Mouse (Mus musculus) spleen, adult 2 months (tissue): ENCODE data around the gene Olfr1209. TPM values are rescaled to one million over a fixed set of nuclear protein-coding genes. Genes with fewer than 3 reads are reported as not detected.

Source experiments
- DNase-seq, 2 experiments: peaks; one replicate each; pipeline versions ENCODE4 v3.0.0 to v3.0.0-alpha.2; 2012 to 2021; ENCODE audit warnings: low spot score in 2 of 2, low read depth in 1 of 2
- H3K27ac ChIP-seq: fragments of 200-500 bp; 2 replicates; pipeline ENCODE4 v1.5.1; 2012; ENCODE audit warnings: low read length, inconsistent platforms; ENCODE audit not compliant: insufficient read depth
- H3K27me3 ChIP-seq: fragments of 200-500 bp; 2 replicates; pipeline ENCODE4 v1.6.1; 2012; ENCODE audit warnings: mild to moderate bottlenecking, moderate library complexity, low read length, inconsistent platforms; ENCODE audit not compliant: control insufficient read depth, insufficient read depth
- H3K36me3 ChIP-seq: fragments of 200-500 bp; 2 replicates; pipeline ENCODE4 v1.6.1; 2012; ENCODE audit warnings: mild to moderate bottlenecking, low read length, inconsistent platforms; ENCODE audit not compliant: control insufficient read depth, insufficient read depth
- H3K4me1 ChIP-seq: fragments of 200-500 bp; 2 replicates; pipeline ENCODE4 v1.6.1; 2011; ENCODE audit warnings: inconsistent platforms; ENCODE audit not compliant: control insufficient read depth, insufficient read depth, insufficient read length
- H3K4me3 ChIP-seq: fragments of 200-500 bp; 2 replicates; pipeline ENCODE4 v1.5.1; 2011; ENCODE audit warnings: mild to moderate bottlenecking, inconsistent platforms; ENCODE audit not compliant: insufficient read depth, insufficient read length; ENCODE audit errors: extremely low read depth
- CTCF ChIP-seq: fragments of 200-500 bp; IDR thresholded peaks from 2 replicates; pipeline ENCODE4 v1.5.1; 2011; ENCODE audit warnings: mild to moderate bottlenecking, inconsistent platforms; ENCODE audit not compliant: insufficient read depth, insufficient read length, insufficient replicate concordance; ENCODE audit errors: extremely low read depth
- POLR2A ChIP-seq: fragments of 200-500 bp; IDR thresholded peaks from 2 replicates; pipeline ENCODE4 v1.6.1; 2011; ENCODE audit warnings: low read depth, low read length, inconsistent platforms
- WGBS: fragments of 180-500 bp; shearing (Covaris S2); methylation state at CpG from one replicate; pipeline ENCODE4 v1.1.7; 2018; 5-methylcytosine and 5-hydroxymethylcytosine counted together
- polyA plus RNA-seq: library from polyadenylated mRNA; depleted of rRNA; stranded (reverse); fragments of >200 nt; gene quantifications from 2 replicates; pipeline ENCODE4 v1.2.3, GENCODE M21; 2012; rRNA removed

Olfr1209 gene
- not detected in 2 replicates for polyA plus RNA-seq

GRCm38 (mm10) chr2:88915057-88915456 is at the start of gene Olfr1209:
Gene Olfr1209, minus strand, starts transcription at chr2:88915157.
- TF ChIP-seq CTCF (no peak), POLR2A (no peak)
- Histone ChIP-seq H3K27me3 (no peaks in the 10 kb centered on the region), H3K36me3 (no peaks in the 10 kb centered on the region), H3K4me3 (no peak within 1 kb of the TSS), H3K27ac (no peak within 1 kb of the TSS), H3K4me1 (no peaks in the 10 kb centered on the region)
- DNase-seq, result no peak
- WGBS, result 89% methylated on average over 3 of the region's 3 CpGs

- Histone ChIP-seq H3K4me1 (no peaks in the 10 kb centered on the region), H3K4me3 (no peak within 1 kb of the TSS), H3K27ac (no peak within 1 kb of the TSS), H3K36me3 (no peaks in the 10 kb centered on the region), H3K27me3 (no peaks in the 10 kb centered on the region)
- TF ChIP-seq POLR2A (no peak), CTCF (no peak)
- DNase-seq, result no peak
Observed at GRCm38 (mm10) chr2:88953669-88954068, 38.7 kb upstream of the Olfr1209 start, which contains the start of gene Olfr1212. Gene Olfr1212, plus strand, starts transcription at chr2:88953969.

GRCm38 (mm10) chr2:88938011-88938410 is 23.1 kb upstream of the Olfr1209 start, which contains the start of gene Olfr1211:
Gene Olfr1211, minus strand, starts transcription at chr2:88938111.
- no peaks in the 10 kb centered on the region for H3K36me3 ChIP-seq
- no peak for DNase-seq
- TF ChIP-seq CTCF (no peak), POLR2A (no peak)
- no peaks in the 10 kb centered on the region for H3K27me3 ChIP-seq
- H3K4me3 ChIP-seq, result no peak within 1 kb of the TSS
- no peaks in the 10 kb centered on the region for H3K4me1 ChIP-seq
- WGBS, result 90% methylated on average over 1 of the region's 1 CpGs
- H3K27ac ChIP-seq, result no peak within 1 kb of the TSS

- no peaks in the 10 kb centered on the region for H3K4me1 ChIP-seq
- no peak for TF ChIP-seq CTCF
- no peak for TF ChIP-seq POLR2A
- no peak within 1 kb of the TSS for H3K27ac ChIP-seq
- DNase-seq, result no peak
- no peaks in the 10 kb centered on the region for H3K36me3 ChIP-seq
- H3K4me3 ChIP-seq, result no peak within 1 kb of the TSS
- H3K27me3 ChIP-seq, result no peaks in the 10 kb centered on the region
Observed at GRCm38 (mm10) chr2:88902211-88902610, 12.7 kb downstream of the Olfr1209 start, which contains the start of gene Olfr1208. Gene Olfr1208, minus strand, starts transcription at chr2:88902311.

GRCm38 (mm10) chr2:88862931-88863330 is 52.0 kb downstream of the Olfr1209 start, which contains the start of gene Olfr1206:
Gene Olfr1206, plus strand, starts transcription at chr2:88863231.
- no peak within 1 kb of the TSS for H3K27ac ChIP-seq
- 89% methylated on average over 2 of the region's 2 CpGs for WGBS
- DNase-seq, result no peak
- no peak within 1 kb of the TSS for H3K4me3 ChIP-seq
- no peaks in the 10 kb centered on the region for H3K27me3 ChIP-seq
- TF ChIP-seq POLR2A, result no peak
- TF ChIP-seq CTCF, result no peak
- H3K36me3 ChIP-seq, result no peaks in the 10 kb centered on the region
- no peaks in the 10 kb centered on the region for H3K4me1 ChIP-seq

Other genes starting within 250 kb of the Olfr1209 start
- not detected in 2 replicates for gene Olfr1193, start 239.5 kb downstream of the Olfr1209 start, polyA plus RNA-seq
- not detected in 2 replicates for gene Olfr1195, start 226.0 kb downstream of the Olfr1209 start, polyA plus RNA-seq
- not detected in 2 replicates for gene Olfr1196, start 210.6 kb downstream of the Olfr1209 start, polyA plus RNA-seq
- not detected in 2 replicates for gene Olfr1197, start 182.8 kb downstream of the Olfr1209 start, polyA plus RNA-seq
- gene Olfr1198, start 163.8 kb downstream of the Olfr1209 start, polyA plus RNA-seq, result not detected in 2 replicates
- gene Olfr1199, start 154.7 kb downstream of the Olfr1209 start, polyA plus RNA-seq, result not detected in 2 replicates
- gene Olfr1200, start 144.7 kb downstream of the Olfr1209 start, polyA plus RNA-seq, result not detected in 2 replicates
- gene Olfr1201, start 122.1 kb downstream of the Olfr1209 start, polyA plus RNA-seq, result not detected in 2 replicates
- gene Olfr1202, start 100.7 kb downstream of the Olfr1209 start, polyA plus RNA-seq, result not detected in 2 replicates
- gene Olfr1205, start 85.4 kb downstream of the Olfr1209 start, polyA plus RNA-seq, result not detected in 2 replicates
- gene Olfr1204, start 65.9 kb downstream of the Olfr1209 start, polyA plus RNA-seq, result not detected in 2 replicates
- gene Olfr1206, start 51.9 kb downstream of the Olfr1209 start, polyA plus RNA-seq, result not detected in 2 replicates
- not detected in 2 replicates for gene Olfr1208, start 12.8 kb downstream of the Olfr1209 start, polyA plus RNA-seq
- gene Olfr1211, start 23.0 kb upstream of the Olfr1209 start, polyA plus RNA-seq, result not detected in 2 replicates
- gene Olfr1212, start 38.8 kb upstream of the Olfr1209 start, polyA plus RNA-seq, result not detected in 2 replicates
- not detected in 2 replicates for gene Gm13762, start 65.1 kb upstream of the Olfr1209 start, polyA plus RNA-seq
- gene Olfr1214, start 77.5 kb upstream of the Olfr1209 start, polyA plus RNA-seq, result not detected in 2 replicates
- not detected in 2 replicates for gene Olfr1215, start 91.8 kb upstream of the Olfr1209 start, polyA plus RNA-seq
- not detected in 2 replicates for gene Olfr1216, start 103.2 kb upstream of the Olfr1209 start, polyA plus RNA-seq
- not detected in 2 replicates for gene Olfr1217, start 116.9 kb upstream of the Olfr1209 start, polyA plus RNA-seq
- not detected in 2 replicates for gene Olfr1218, start 146.0 kb upstream of the Olfr1209 start, polyA plus RNA-seq
- gene Olfr1219, start 168.4 kb upstream of the Olfr1209 start, polyA plus RNA-seq, result not detected in 2 replicates
- not detected in 2 replicates for gene Olfr1220, start 191.7 kb upstream of the Olfr1209 start, polyA plus RNA-seq
- gene Olfr1221, start 202.1 kb upstream of the Olfr1209 start, polyA plus RNA-seq, result not detected in 2 replicates
- not detected in 2 replicates for gene Olfr1222, start 217.9 kb upstream of the Olfr1209 start, polyA plus RNA-seq
- gene Olfr1223, start 236.4 kb upstream of the Olfr1209 start, polyA plus RNA-seq, result not detected in 2 replicates
- not detected in 2 replicates for gene Olfr1224-ps1, start 248.9 kb upstream of the Olfr1209 start, polyA plus RNA-seq